Mouse (Mus musculus) embryonic fibroblast, embryonic 13.5 days (primary cell): ENCODE measurements at regions not wholly inside any gene's neighbourhood (a gene's known extent, or its start where the extent isn't known, plus 50 kb on each side); places are given as distances from the start of the nearest gene placed in this dataset.

Experiments
- CTCF ChIP-seq: IDR thresholded peaks from 2 replicates; pipeline ENCODE4 v1.5.1; 2011; ENCODE audit warnings: mild to moderate bottlenecking, control low read depth, low read length, moderate library complexity, borderline replicate concordance; ENCODE audit not compliant: insufficient read depth
- POLR2A ChIP-seq: IDR thresholded peaks from 2 replicates; pipeline ENCODE4 v1.6.1; 2011; ENCODE audit warnings: low read depth, mild to moderate bottlenecking, control low read depth, low read length, moderate library complexity

- TF ChIP-seq CTCF (no peak), POLR2A (no peak)
These were observed 256.3 kb downstream of the Rplp1 start for GRCm38 (mm10) chr9:61657996-61658395.
